Mouse (Mus musculus): ENCODE measurements around the gene Fchsd2. TPM values are rescaled to one million over a fixed set of nuclear protein-coding genes. Genes with fewer than 3 reads are reported as not detected.

Fchsd2 gene
- polyA plus RNA-seq, 1 experiment from 2014 or later: 46.2 TPM

DNA sequence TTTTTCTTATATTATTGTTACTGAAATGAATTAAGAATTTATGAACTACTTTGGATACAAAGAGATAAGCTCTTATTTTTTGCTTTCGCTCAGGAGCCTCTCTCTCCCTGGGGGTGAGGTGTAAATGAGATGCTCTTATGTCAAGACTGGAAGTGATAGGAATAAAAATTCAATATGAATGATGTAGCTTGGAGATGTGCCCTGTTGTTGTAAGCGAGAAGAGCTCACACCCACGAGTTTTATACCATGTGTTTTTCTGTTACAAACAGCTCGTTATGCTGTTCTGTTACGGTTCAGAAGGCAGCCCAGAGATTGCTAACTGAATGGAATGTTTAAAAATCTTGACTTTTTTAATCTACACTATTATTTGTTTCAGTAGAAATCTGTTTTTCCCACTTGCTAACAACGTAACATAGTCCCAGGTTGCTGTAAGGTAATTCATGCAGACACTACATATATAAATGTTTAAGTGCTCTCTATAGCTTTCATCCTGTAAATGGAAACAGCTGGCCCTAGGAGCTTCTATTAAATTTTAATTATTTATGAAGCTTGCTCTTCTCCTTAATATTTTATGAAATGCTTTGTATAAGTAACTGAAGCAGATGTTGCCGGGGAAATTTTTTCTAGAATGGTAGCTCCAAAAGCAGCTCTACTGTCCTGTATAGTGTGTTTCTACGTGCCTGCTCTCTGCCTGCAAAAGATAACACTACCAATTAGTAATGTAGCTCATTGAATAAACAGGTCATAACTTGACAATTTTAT lies 144.2 kb downstream of the Fchsd2 start:
- H3K36me3 ChIP-seq (replicated peaks): 0 out of 2 replicates have a peak, but pooled peaks cover 3% of the 10 kb centered on the region
- no peaks in the 10 kb centered on the region for H3K9me3 ChIP-seq
- peak; percentile 85 for ATAC-seq (replicated peaks)
- WGBS: 40% methylated on average over 8 of the region's 8 CpGs
- no peak overlapping the region for H3K4me2 ChIP-seq
- no peak overlapping the region for H3K4me3 ChIP-seq
- H3K27ac ChIP-seq: peak overlapping the region; percentile 65
- peaks cover 2% of the 10 kb centered on the region; the same call in 1 of the 2 replicates for H3K4me1 ChIP-seq
- H3K9ac ChIP-seq: no peak overlapping the region
- H3K27me3 ChIP-seq (replicated peaks): no peaks in the 10 kb centered on the region

GRCm38 (mm10) chr7:101248760-101249159 lies 156.1 kb downstream of the Fchsd2 start:
- Histone ChIP-seq H3K27ac (no peak overlapping the region), H3K4me2 (no peak overlapping the region), H3K36me3 (replicated peaks) (peaks cover 14% of the 10 kb centered on the region), H3K4me1 (no peaks in the 10 kb centered on the region), H3K9me3 (no peaks in the 10 kb centered on the region), H3K27me3 (replicated peaks) (no peaks in the 10 kb centered on the region), H3K9ac (no peak overlapping the region), H3K4me3 (no peak overlapping the region)
- 95% methylated on average over 4 of the region's 4 CpGs for WGBS
- no peak for ATAC-seq (replicated peaks)

GRCm38 (mm10) chr7:101249173-101249572 lies 156.5 kb downstream of the Fchsd2 start:
- Histone ChIP-seq H3K9me3 (no peaks in the 10 kb centered on the region), H3K4me1 (no peaks in the 10 kb centered on the region), H3K9ac (no peak overlapping the region), H3K4me2 (no peak overlapping the region), H3K27ac (no peak overlapping the region), H3K36me3 (replicated peaks) (peaks cover 16% of the 10 kb centered on the region), H3K4me3 (no peak overlapping the region), H3K27me3 (replicated peaks) (no peaks in the 10 kb centered on the region)
- ATAC-seq (replicated peaks): no peak
- 92% methylated on average over 2 of the region's 2 CpGs for WGBS

DNA sequence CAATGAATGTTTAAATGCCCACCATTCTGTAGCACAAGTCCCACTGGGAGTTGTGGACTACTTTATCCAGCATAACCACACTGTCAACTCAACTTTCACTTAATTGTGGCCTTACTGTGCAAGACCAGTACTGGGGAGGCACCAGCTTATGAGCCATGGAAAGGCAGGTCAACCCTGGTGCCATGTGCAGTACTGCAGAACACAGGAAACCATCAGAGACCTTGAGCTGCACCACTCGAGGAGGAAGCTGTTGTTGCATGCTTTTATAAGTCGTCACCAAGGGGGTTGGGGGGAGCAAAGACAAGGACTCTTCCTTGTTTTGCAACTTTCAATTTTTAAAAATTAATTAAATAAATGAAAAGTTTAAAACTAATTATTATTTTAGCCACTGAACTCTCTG lies 160.4 kb downstream of the Fchsd2 start:
- 77% methylated on average over 2 of the region's 2 CpGs for WGBS
- Histone ChIP-seq H3K27me3 (replicated peaks) (no peaks in the 10 kb centered on the region), H3K9ac (no peak overlapping the region), H3K4me2 (no peak overlapping the region), H3K4me3 (no peak overlapping the region), H3K36me3 (replicated peaks) (peaks cover 12% of the 10 kb centered on the region), H3K27ac (no peak overlapping the region), H3K9me3 (no peaks in the 10 kb centered on the region), H3K4me1 (no peaks in the 10 kb centered on the region)
- no peak for ATAC-seq (replicated peaks)

DNA sequence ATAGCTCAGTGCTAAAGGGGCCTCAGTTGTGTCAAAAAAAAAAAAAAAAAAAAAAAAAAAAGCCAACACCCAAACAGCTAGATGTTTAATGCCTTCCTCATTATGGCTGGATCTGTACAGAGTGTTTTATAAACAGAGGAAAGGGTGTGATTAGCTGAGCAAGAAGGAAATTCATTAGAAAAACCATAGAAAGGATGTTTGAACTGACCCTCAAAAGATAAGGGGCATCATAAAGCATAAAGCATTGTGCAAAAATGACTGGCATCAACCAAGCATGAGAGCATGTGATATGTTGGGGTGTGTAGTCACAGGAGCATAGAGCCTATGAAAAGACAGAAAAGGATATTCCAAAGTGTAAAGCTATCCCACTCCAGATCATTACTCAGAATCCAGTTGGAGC lies 165.8 kb downstream of the Fchsd2 start:
- no peak for ATAC-seq (replicated peaks)
- Histone ChIP-seq H3K27me3 (replicated peaks) (no peaks in the 10 kb centered on the region), H3K36me3 (replicated peaks) (peaks cover 19% of the 10 kb centered on the region; the same call in 1 of the 2 replicates), H3K9ac (no peak overlapping the region), H3K4me2 (no peak overlapping the region), H3K4me1 (no peaks in the 10 kb centered on the region), H3K9me3 (no peaks in the 10 kb centered on the region), H3K27ac (no peak overlapping the region), H3K4me3 (no peak overlapping the region)

GRCm38 (mm10) chr7:101261941-101262546 lies 169.4 kb downstream of the Fchsd2 start:
- Histone ChIP-seq H3K4me3 (no peak overlapping the region), H3K36me3 (replicated peaks) (peaks cover 15% of the 10 kb centered on the region; the same call in 1 of the 2 replicates), H3K4me2 (no peak overlapping the region), H3K27me3 (replicated peaks) (no peaks in the 10 kb centered on the region), H3K27ac (no peak overlapping the region), H3K9ac (no peak overlapping the region), H3K9me3 (no peaks in the 10 kb centered on the region), H3K4me1 (no peaks in the 10 kb centered on the region)
- 68% methylated on average over 4 of the region's 4 CpGs for WGBS
- no peak for ATAC-seq (replicated peaks)

GRCm38 (mm10) chr7:101263511-101263910 lies 170.8 kb downstream of the Fchsd2 start:
- H3K4me1 ChIP-seq: no peaks in the 10 kb centered on the region
- H3K4me3 ChIP-seq: no peak overlapping the region
- peaks cover 20% of the 10 kb centered on the region; the same call in 1 of the 2 replicates for H3K36me3 ChIP-seq (replicated peaks)
- no peaks in the 10 kb centered on the region for H3K27me3 ChIP-seq (replicated peaks)
- H3K27ac ChIP-seq: no peak overlapping the region
- no peak overlapping the region for H3K4me2 ChIP-seq
- no peaks in the 10 kb centered on the region for H3K9me3 ChIP-seq
- H3K9ac ChIP-seq: no peak overlapping the region
- ATAC-seq (replicated peaks): no peak

DNA sequence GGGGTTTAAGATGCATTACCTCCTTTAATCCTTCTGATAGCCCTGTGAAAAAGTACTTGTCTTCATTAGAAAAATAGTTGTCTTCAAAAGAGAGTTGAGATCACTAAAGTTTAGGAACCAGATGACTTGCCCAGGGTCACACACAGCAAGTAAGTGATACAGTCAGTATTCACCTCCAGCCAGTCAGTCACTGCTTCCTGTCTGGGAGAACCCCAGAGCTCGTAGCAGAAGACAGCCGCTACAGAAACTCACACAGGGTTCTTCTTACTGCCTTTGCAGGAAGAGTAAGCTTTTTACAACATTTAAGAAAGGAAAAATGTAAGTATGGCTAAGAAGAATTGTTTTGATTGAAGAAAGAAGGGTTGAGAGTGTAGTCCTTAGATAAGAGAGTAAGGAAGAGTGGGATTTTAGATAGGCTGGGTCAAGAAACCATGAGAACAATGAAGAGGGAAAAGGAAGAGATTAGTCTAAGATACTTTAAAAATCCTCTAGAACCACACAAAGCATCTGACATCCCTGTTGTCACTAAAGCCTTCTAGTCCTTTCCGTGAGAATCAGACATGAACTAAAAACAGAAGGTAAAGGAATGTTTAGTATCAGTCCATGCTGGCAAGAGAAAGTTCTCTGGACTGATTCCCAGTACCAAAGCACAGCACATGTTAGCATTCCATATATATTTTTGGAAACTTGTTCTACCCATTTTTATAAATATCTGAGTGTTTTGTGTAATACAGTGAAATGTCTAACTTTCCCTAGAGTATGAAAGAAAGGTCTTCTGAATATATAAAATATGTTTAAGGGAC lies 175.0 kb downstream of the Fchsd2 start:
- Histone ChIP-seq H3K9me3 (no peaks in the 10 kb centered on the region), H3K27ac (no peak overlapping the region), H3K9ac (no peak overlapping the region), H3K4me3 (no peak overlapping the region), H3K36me3 (replicated peaks) (peaks cover 13% of the 10 kb centered on the region; the same call in 1 of the 2 replicates), H3K4me1 (no peaks in the 10 kb centered on the region), H3K4me2 (no peak overlapping the region), H3K27me3 (replicated peaks) (no peaks in the 10 kb centered on the region)
- ATAC-seq (replicated peaks): no peak
- 79% methylated on average over 3 of the region's 3 CpGs for whole genome bisulfite sequencing

GRCm38 (mm10) chr7:101271602-101272001 lies 178.9 kb downstream of the Fchsd2 start:
- H3K4me2 ChIP-seq: no peak overlapping the region
- H3K36me3 ChIP-seq (replicated peaks): peaks cover 19% of the 10 kb centered on the region; the same call in 1 of the 2 replicates
- no peak overlapping the region for H3K27ac ChIP-seq
- ATAC-seq (replicated peaks): no peak
- WGBS: 82% methylated on average over 1 of the region's 1 CpGs
- H3K27me3 ChIP-seq (replicated peaks): no peaks in the 10 kb centered on the region
- no peaks in the 10 kb centered on the region for H3K9me3 ChIP-seq
- no peaks in the 10 kb centered on the region for H3K4me1 ChIP-seq
- H3K9ac ChIP-seq: no peak overlapping the region
- no peak overlapping the region for H3K4me3 ChIP-seq

GRCm38 (mm10) chr7:101272466-101273160 lies 179.9 kb downstream of the Fchsd2 start:
- no peak overlapping the region for H3K4me3 ChIP-seq
- H3K4me1 ChIP-seq: no peaks in the 10 kb centered on the region
- no peaks in the 10 kb centered on the region for H3K9me3 ChIP-seq
- WGBS: 91% methylated on average over 8 of the region's 8 CpGs
- no peaks in the 10 kb centered on the region for H3K27me3 ChIP-seq (replicated peaks)
- H3K36me3 ChIP-seq (replicated peaks): peaks cover 15% of the 10 kb centered on the region; the same call in 1 of the 2 replicates
- no peak overlapping the region for H3K4me2 ChIP-seq
- no peak overlapping the region for H3K27ac ChIP-seq
- no peak overlapping the region for H3K9ac ChIP-seq
- ATAC-seq (replicated peaks): no peak

DNA sequence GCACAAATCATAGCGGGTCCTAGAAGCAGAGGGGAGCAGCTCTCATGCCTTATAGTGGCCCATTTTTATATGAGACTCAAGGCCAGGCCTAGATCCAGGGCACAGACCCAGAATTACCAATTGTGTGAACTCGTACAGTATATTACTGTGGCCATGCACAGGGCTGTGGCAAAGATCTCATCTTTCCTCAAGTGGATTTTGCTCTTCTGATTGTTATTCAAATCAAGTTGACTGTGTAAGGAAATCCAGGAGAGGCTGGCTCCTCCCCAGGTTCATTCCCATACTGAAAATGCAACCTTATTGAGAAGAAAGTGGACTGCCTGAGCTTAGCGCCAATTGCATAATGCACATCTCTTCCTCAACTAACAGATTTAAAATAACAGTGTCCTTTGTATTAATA lies 190.1 kb downstream of the Fchsd2 start:
- WGBS: 82% methylated on average over 3 of the region's 3 CpGs
- Histone ChIP-seq H3K4me1 (no peaks in the 10 kb centered on the region), H3K9ac (no peak overlapping the region), H3K4me2 (no peak overlapping the region), H3K4me3 (no peak overlapping the region), H3K9me3 (no peaks in the 10 kb centered on the region), H3K27ac (no peak overlapping the region), H3K36me3 (replicated peaks) (peaks cover 23% of the 10 kb centered on the region; the same call in 1 of the 2 replicates), H3K27me3 (replicated peaks) (no peaks in the 10 kb centered on the region)
- ATAC-seq (replicated peaks): no peak

DNA sequence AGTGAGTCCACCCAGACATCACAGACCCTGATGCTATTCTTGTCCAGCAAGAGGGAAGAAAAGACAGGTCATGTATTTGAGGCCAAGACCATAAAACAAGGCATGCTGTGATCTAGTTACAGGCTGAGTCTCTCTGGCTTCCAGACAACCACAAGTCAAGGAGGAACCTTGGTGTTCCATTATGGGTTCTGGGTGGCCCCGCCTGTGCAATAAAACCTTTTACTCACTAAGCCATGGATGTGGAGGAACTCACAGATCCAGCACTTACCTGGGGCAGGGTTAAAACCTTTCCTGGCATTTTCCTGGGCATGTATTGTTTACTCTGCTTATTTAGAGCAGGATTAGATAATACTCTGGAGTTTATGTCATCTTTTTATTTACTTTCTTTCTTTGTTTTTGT lies 191.8 kb downstream of the Fchsd2 start:
- Histone ChIP-seq H3K27ac (no peak overlapping the region), H3K4me1 (no peaks in the 10 kb centered on the region), H3K36me3 (replicated peaks) (peaks cover 9% of the 10 kb centered on the region; the same call in 1 of the 2 replicates), H3K4me3 (no peak overlapping the region), H3K9ac (no peak overlapping the region), H3K4me2 (no peak overlapping the region), H3K27me3 (replicated peaks) (no peaks in the 10 kb centered on the region), H3K9me3 (no peaks in the 10 kb centered on the region)
- ATAC-seq (replicated peaks): no peak
- WGBS: 97% methylated on average over 1 of the region's 1 CpGs
